Mouse (Mus musculus) intestine, embryonic 14.5 days (tissue): ENCODE measurements at regions not wholly inside any gene's neighbourhood (a gene's known extent, or its start where the extent isn't known, plus 50 kb on each side); places are given as distances from the start of the nearest gene placed in this dataset.
A peak's percentile ranks its signal among the peaks of the same experiment; 100 is the strongest.

Experiments
- ATAC-seq: fragments of 200-750 bp; cut with Nextera tagmentation; replicated peaks from 2 replicates; pipeline ENCODE4 v1.8.0; 2017; ENCODE audit warnings: low read depth, moderate number of reproducible peaks, moderate TSS enrichment, moderate library complexity; ENCODE audit not compliant: low FRiP score, low TSS enrichment
- DNase-seq: peaks from one replicate; pipeline ENCODE4 v3.0.0-alpha.2; 2018; ENCODE audit warnings: low spot score
- H3K27ac ChIP-seq: fragments of 300-500 bp; sonication (generic); 2 replicates; pipeline ENCODE4 v1.5.1; 2014; ENCODE audit warnings: low read depth, mild to moderate bottlenecking, control low read depth
- H3K27me3 ChIP-seq: fragments of 300-500 bp; sonication (generic); replicated peaks from 2 replicates; pipeline ENCODE4 v1.6.1; 2014; ENCODE audit warnings: low read length, control low read depth; ENCODE audit not compliant: control insufficient read depth, insufficient read depth
- H3K36me3 ChIP-seq: fragments of 300-500 bp; sonication (generic); 2 replicates; pipeline ENCODE4 v1.6.1; 2014; ENCODE audit warnings: low read length, control low read depth; ENCODE audit not compliant: control insufficient read depth, insufficient read depth
- H3K4me1 ChIP-seq: fragments of 300-500 bp; sonication (generic); replicated peaks from 2 replicates; pipeline ENCODE4 v1.6.1; 2014; ENCODE audit warnings: low read length, control low read depth, mixed read lengths; ENCODE audit not compliant: control insufficient read depth, insufficient read depth
- H3K4me2 ChIP-seq: fragments of 300-500 bp; sonication (generic); 2 replicates; pipeline ENCODE4 v1.6.1; 2014; ENCODE audit warnings: low read length
- H3K4me3 ChIP-seq: fragments of 300-500 bp; sonication (generic); 2 replicates; pipeline ENCODE4 v1.5.1; 2014; ENCODE audit warnings: low read depth, low read length, control low read depth, mixed read lengths
- H3K9ac ChIP-seq: fragments of 300-500 bp; sonication (generic); 2 replicates; pipeline ENCODE4 v1.6.1; 2014; ENCODE audit warnings: mild to moderate bottlenecking, low read length
- H3K9me3 ChIP-seq: fragments of 300-500 bp; sonication (generic); 2 replicates; pipeline ENCODE4 v1.6.1; 2016; ENCODE audit warnings: low read length, control low read depth; ENCODE audit not compliant: control insufficient read depth
- WGBS: fragments of 180-500 bp; shearing (Covaris S2); extraction: QIAGEN DNeasy Blood & Tissue Kit; methylation state at CpG from one replicate; pipeline ENCODE4 v1.1.7; 2014; 5-methylcytosine and 5-hydroxymethylcytosine counted together

- no peaks in the 10 kb centered on the region for H3K27me3 ChIP-seq
- H3K27ac ChIP-seq, result peak overlapping the region; percentile 71
- H3K4me1 ChIP-seq, result 0 out of 2 replicates have a peak, but pooled peaks cover 5% of the 10 kb centered on the region
- ATAC-seq (no peak), DNase-seq (no peak)
- H3K9me3 ChIP-seq, result no peaks in the 10 kb centered on the region
- H3K4me3 ChIP-seq, result no peak overlapping the region
- H3K9ac ChIP-seq, result no peak overlapping the region
- H3K36me3 ChIP-seq, result no peaks in the 10 kb centered on the region
- WGBS, result 51% methylated on average over 12 of the region's 12 CpGs
- peak overlapping the region; percentile 29 for H3K4me2 ChIP-seq
These were observed 178.7 kb downstream of the Lrig3 start for GRCm38 (mm10) chr10:126144609-126145202.

GRCm38 (mm10) chr10:126157300-126157699 lies 191.3 kb downstream of the Lrig3 start:
- H3K4me2 ChIP-seq, result no peak overlapping the region
- H3K27ac ChIP-seq, result no peak overlapping the region; the same call in 1 of the 2 replicates
- no peaks in the 10 kb centered on the region for H3K27me3 ChIP-seq
- H3K9ac ChIP-seq, result no peak overlapping the region
- H3K9me3 ChIP-seq, result no peaks in the 10 kb centered on the region
- ATAC-seq, result no peak
- H3K36me3 ChIP-seq, result no peaks in the 10 kb centered on the region
- H3K4me1 ChIP-seq, result peaks cover 4% of the 10 kb centered on the region; the same call in 1 of the 2 replicates
- 33% methylated on average over 4 of the region's 4 CpGs for WGBS
- H3K4me3 ChIP-seq, result no peak overlapping the region
- DNase-seq, result peak; percentile 58

DNA sequence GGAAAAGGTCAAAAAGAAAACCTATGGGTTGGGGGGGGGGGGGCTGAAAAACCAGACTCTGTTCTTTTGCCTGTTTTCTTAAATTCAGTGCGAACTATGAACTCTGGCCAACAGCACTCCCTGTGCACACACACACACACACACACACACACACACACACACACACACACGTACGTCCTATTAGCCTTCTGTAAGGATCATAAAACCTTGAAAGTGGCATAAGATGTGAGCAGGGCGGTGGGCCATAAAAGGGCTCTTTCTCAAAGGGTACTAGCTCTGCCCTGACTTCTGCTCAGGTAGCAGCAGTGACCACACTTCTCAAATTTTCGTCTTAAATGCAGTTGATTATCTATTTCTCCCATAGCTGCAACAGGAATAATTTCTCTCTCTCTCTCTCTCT lies 199.2 kb downstream of the Lrig3 start:
- WGBS, result 56% methylated on average over 5 of the region's 5 CpGs
- no peak for ATAC-seq

DNA sequence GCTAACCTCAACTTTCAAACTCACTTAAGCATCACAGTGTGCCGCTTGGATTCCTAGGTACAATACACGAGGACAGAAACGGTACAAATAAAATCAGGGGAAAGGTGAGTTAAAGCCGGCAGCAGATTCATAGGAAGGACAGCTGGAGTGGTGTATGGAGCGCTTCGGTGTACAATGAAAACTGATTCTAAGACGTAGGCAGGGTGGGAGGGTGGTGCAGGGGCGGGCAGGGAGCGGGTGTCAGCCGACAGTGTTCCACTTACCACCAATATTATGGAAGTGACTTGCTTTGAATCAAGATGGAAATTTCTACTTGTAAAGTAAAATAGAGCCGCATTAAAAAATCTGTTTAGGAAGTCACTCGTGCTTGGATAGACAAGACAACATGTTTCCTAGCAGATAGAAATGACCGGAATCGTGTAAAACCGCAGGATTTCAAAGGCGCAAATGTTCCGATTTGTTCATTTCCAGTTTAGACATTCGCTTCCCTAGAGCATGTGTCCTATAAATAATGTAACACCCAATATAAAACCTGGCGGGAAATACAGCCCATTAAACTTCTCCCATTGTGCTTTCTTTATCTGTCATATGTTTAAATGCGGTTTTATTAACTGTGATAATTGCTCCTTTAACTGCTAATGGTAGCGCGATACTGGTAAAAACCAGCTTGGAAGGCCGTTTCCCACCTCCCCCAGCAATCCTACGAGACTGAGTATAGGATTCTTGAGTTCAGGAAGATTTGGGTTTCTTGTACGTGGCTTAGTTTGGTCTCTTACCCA lies 203.3 kb downstream of the Lrig3 start:
- H3K9me3 ChIP-seq, result no peaks in the 10 kb centered on the region
- ATAC-seq (no peak), DNase-seq (no peak)
- peak overlapping the region; percentile 32 for H3K4me2 ChIP-seq
- no peak overlapping the region for H3K27ac ChIP-seq
- H3K4me1 ChIP-seq, result peaks cover 6% of the 10 kb centered on the region
- 62% methylated on average over 25 of the region's 25 CpGs for WGBS
- no peak overlapping the region for H3K9ac ChIP-seq
- no peaks in the 10 kb centered on the region for H3K27me3 ChIP-seq
- H3K36me3 ChIP-seq, result no peaks in the 10 kb centered on the region
- no peak overlapping the region for H3K4me3 ChIP-seq

More for the DNA sequence above, 199.2 kb downstream of the Lrig3 start:
- no peaks in the 10 kb centered on the region for H3K27me3 ChIP-seq
- no peak for DNase-seq
- no peaks in the 10 kb centered on the region for H3K36me3 ChIP-seq
- H3K4me3 ChIP-seq, result no peak overlapping the region
- no peak overlapping the region for H3K9ac ChIP-seq
- no peaks in the 10 kb centered on the region for H3K9me3 ChIP-seq
- H3K4me1 ChIP-seq, result peaks cover 6% of the 10 kb centered on the region
- no peak overlapping the region for H3K4me2 ChIP-seq
- no peak overlapping the region for H3K27ac ChIP-seq

DNA sequence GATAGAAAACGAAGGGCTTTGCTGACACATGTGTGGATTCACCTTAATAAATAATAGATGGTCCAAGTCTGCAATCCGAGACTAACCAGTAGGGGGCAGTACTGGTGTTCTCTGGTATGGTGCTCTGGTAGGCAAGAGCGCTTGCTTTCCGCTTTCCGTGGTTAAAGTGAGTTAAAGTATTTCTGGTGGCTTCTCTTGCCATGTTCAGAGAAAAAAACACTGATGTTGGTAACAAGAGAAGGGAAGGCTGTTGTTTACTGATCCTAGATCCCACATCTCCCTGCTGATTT lies 203.9 kb downstream of the Lrig3 start:
- no peaks in the 10 kb centered on the region for H3K27me3 ChIP-seq
- H3K36me3 ChIP-seq, result no peaks in the 10 kb centered on the region
- no peak overlapping the region for H3K4me3 ChIP-seq
- peaks cover 6% of the 10 kb centered on the region for H3K4me1 ChIP-seq
- H3K9me3 ChIP-seq, result no peaks in the 10 kb centered on the region
- H3K9ac ChIP-seq, result no peak overlapping the region
- 65% methylated on average over 5 of the region's 5 CpGs for WGBS
- no peak overlapping the region for H3K4me2 ChIP-seq
- ATAC-seq (no peak), DNase-seq (no peak)
- H3K27ac ChIP-seq, result no peak overlapping the region

DNA sequence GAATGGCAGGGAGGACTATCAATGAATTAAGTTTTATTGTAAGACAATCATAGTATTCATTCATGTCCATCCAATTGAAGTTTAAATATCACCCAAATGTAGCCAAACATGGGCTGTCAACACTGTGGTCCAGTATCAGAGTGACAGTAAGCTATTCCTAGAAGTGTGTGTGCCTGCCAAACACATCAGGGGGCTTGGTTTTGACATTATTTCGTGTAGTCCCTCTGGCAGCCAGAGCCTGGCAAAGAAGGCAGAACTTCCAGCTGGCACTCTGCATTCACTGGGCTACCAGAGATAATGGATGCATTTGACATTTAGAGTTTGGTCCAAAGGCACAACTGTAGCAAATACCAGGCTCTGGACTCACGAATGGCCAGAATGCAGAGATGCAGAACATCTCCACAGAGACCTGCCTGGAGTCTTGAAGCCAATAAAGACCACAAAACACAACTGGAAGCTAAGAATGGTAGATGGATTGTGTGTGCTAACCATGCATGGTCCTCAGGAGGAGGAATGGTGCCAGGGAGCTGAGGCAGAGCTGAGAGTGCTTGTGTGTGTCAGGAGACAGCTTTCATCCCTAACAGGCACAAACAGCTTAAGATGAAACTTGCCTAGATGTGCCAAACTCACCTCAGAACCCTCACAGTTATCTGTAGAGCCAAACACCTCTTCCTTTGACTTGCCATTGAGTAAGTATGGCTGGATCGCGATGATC lies 210.9 kb downstream of the Lrig3 start:
- DNase-seq (peak; percentile 10), ATAC-seq (no peak)
- H3K9ac ChIP-seq, result no peak overlapping the region
- H3K9me3 ChIP-seq, result no peaks in the 10 kb centered on the region
- no peaks in the 10 kb centered on the region for H3K27me3 ChIP-seq
- 88% methylated on average over 4 of the region's 4 CpGs for WGBS
- H3K4me3 ChIP-seq, result no peak overlapping the region
- no peak overlapping the region for H3K4me2 ChIP-seq
- H3K27ac ChIP-seq, result no peak overlapping the region
- H3K4me1 ChIP-seq, result no peaks in the 10 kb centered on the region
- no peaks in the 10 kb centered on the region for H3K36me3 ChIP-seq

- no peak overlapping the region for H3K27ac ChIP-seq
- DNase-seq (no peak), ATAC-seq (no peak)
- H3K27me3 ChIP-seq, result no peaks in the 10 kb centered on the region
- H3K9me3 ChIP-seq, result no peaks in the 10 kb centered on the region
- H3K9ac ChIP-seq, result no peak overlapping the region
- WGBS, result 91% methylated on average over 2 of the region's 2 CpGs
- H3K4me1 ChIP-seq, result no peaks in the 10 kb centered on the region
- H3K4me3 ChIP-seq, result no peak overlapping the region
- H3K4me2 ChIP-seq, result no peak overlapping the region
- no peaks in the 10 kb centered on the region for H3K36me3 ChIP-seq
These were observed 216.4 kb downstream of the Lrig3 start for GRCm38 (mm10) chr10:126182386-126182785.

DNA sequence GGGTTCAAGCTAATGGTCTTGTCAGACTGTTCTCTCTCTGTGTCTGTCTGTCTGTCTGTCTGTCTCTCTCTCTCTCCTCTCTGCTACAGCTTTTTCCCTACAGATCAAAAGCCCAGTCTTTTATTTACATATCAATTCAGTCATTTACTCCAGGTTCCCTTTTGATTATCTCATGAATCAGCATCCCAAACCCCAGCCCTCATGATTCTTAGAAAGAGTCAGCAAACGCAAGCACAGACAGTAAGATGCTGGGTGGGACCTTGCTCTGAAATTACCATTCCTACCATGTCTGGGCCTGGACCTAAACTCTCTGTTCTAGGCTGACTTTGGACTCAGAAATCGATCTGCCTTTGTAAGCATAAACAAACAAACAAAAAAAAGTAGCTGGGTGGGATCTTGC lies 218.0 kb downstream of the Lrig3 start:
- 65% methylated on average over 2 of the region's 2 CpGs for WGBS
- Histone ChIP-seq H3K27me3 (no peaks in the 10 kb centered on the region), H3K27ac (no peak overlapping the region), H3K9me3 (no peaks in the 10 kb centered on the region), H3K4me1 (no peaks in the 10 kb centered on the region), H3K4me3 (no peak overlapping the region), H3K4me2 (no peak overlapping the region), H3K9ac (no peak overlapping the region), H3K36me3 (no peaks in the 10 kb centered on the region)
- ATAC-seq, result no peak
- DNase-seq, result peak; percentile 16
